Mouse (Mus musculus): ENCODE measurements at regions not wholly inside any gene's neighbourhood (a gene's known extent, or its start where the extent isn't known, plus 50 kb on each side); places are given as distances from the start of the nearest gene placed in this dataset.

GRCm38 (mm10) chrX:167152611-167153010 is 56.5 kb downstream of the Tmsb4x start:
- no peak for DNase-seq (ENCODE audit: low spot score)

- no peak for DNase-seq (ENCODE audit: low spot score)
These were observed 57.8 kb downstream of the Tmsb4x start for GRCm38 (mm10) chrX:167151341-167151740.

- DNase-seq (ENCODE audit: low spot score) = no peak
These were observed 59.7 kb downstream of the Tmsb4x start for GRCm38 (mm10) chrX:167149400-167149799.

- DNase-seq (ENCODE audit: low spot score) = no peak
These were observed 62.4 kb downstream of the Tmsb4x start for GRCm38 (mm10) chrX:167146513-167147360.

GRCm38 (mm10) chrX:167145508-167146182 is 63.5 kb downstream of the Tmsb4x start:
- no peak for DNase-seq (ENCODE audit: low spot score)

- DNase-seq (ENCODE audit: low spot score) = no peak
These were observed 70.0 kb downstream of the Tmsb4x start for GRCm38 (mm10) chrX:167139110-167139509.

GRCm38 (mm10) chrX:167134250-167134649 is 74.9 kb downstream of the Tmsb4x start:
- no peak for DNase-seq (ENCODE audit: low spot score)

GRCm38 (mm10) chrX:167132989-167133395 is 76.1 kb downstream of the Tmsb4x start:
- no peak for DNase-seq (ENCODE audit: low spot score)

- no peak for DNase-seq (ENCODE audit: low spot score)
These were observed 77.8 kb downstream of the Tmsb4x start for GRCm38 (mm10) chrX:167131317-167131716.

- DNase-seq (ENCODE audit: low spot score) = peak; percentile 43
These were observed 78.5 kb downstream of the Tmsb4x start for GRCm38 (mm10) chrX:167130601-167131000.

GRCm38 (mm10) chrX:167119288-167119687 is 89.8 kb downstream of the Tmsb4x start:
- DNase-seq (ENCODE audit: low spot score) = no peak

GRCm38 (mm10) chrX:167115096-167115495 is 94.0 kb downstream of the Tmsb4x start:
- DNase-seq (ENCODE audit: low spot score) = no peak

- DNase-seq (ENCODE audit: low spot score) = no peak
These were observed 97.8 kb downstream of the Tmsb4x start for GRCm38 (mm10) chrX:167111059-167111871.

- no peak for DNase-seq (ENCODE audit: low spot score)
These were observed 100.8 kb downstream of the Tmsb4x start for GRCm38 (mm10) chrX:167108356-167108755.

- no peak for DNase-seq (ENCODE audit: low spot score)
These were observed 101.6 kb downstream of the Tmsb4x start for GRCm38 (mm10) chrX:167107469-167107868.

GRCm38 (mm10) chrX:167105931-167106417 is 103.1 kb downstream of the Tmsb4x start:
- DNase-seq (ENCODE audit: low spot score) = no peak

GRCm38 (mm10) chrX:167105354-167105753 is 103.8 kb downstream of the Tmsb4x start:
- no peak for DNase-seq (ENCODE audit: low spot score)

- DNase-seq (ENCODE audit: low spot score) = no peak
These were observed 104.9 kb downstream of the Tmsb4x start for GRCm38 (mm10) chrX:167104247-167104621.

GRCm38 (mm10) chrX:167103501-167104246 is 105.4 kb downstream of the Tmsb4x start:
- peak; percentile 66 for DNase-seq (ENCODE audit: low spot score)

- DNase-seq (ENCODE audit: low spot score) = no peak
These were observed 107.2 kb downstream of the Tmsb4x start for GRCm38 (mm10) chrX:167101929-167102328.

- no peak for DNase-seq (ENCODE audit: low spot score)
These were observed 109.7 kb downstream of the Tmsb4x start for GRCm38 (mm10) chrX:167099411-167099810.

GRCm38 (mm10) chrX:167098914-167099313 is 110.2 kb downstream of the Tmsb4x start:
- no peak for DNase-seq (ENCODE audit: low spot score)

Data from lung, postnatal 25 days (tissue).